ENCODE assay signal across 18 mouse cellular contexts in the genomic region with DNA sequence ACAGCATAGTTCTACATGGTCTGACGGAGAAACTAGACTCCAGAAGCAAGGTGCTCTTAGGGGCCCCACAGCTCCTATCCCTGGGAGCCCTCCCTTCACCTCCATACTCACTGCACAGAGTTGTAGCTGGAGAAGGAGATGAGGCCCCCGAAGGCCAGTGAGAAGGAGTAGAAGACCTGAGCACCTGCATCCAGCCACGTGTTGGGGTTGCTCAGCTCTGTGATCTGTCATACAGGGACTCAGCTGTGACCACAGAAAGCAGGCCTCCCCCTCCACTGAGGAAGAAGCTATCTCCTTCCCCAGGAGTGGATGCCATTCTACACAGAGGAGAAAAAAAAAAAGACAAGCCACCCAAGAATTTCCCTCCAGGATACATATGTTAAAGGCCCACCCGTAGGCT. TPM values are rescaled to one million over a fixed set of nuclear protein-coding genes. Genes with fewer than 3 reads are reported as not detected.
DNase-seq lines count a peak whose midpoint lies in the region.
"Had no signal": no experiment of that assay in that cellular context is flagged by ENCODE, and none has a peak within 500 bp of the region (broad histone marks: within the 10 kb centered on the region; RNA-seq: fewer than 3 reads in every experiment).

No protein-coding gene starts in this region.

- peak; percentile 66 to 82 for DNase-seq in thymus, adult 18-20 months
- DNase-seq in thymus, postnatal 10 days (ENCODE audit: low spot score in 2 of 2), result peak; percentile 69 to 80
- DNase-seq in thymus, postnatal 36 days, result peak; percentile 68 to 84
- no peak for DNase-seq in ovary, postnatal 36 days (ENCODE audit: low spot score)
- no peak for DNase-seq in Muller cell, postnatal 12 days (ENCODE audit: inconsistent ontology term)
- no peak for DNase-seq in gastrocnemius, postnatal 25 days
- DNase-seq: adrenal gland, adult 2 months; adrenal gland, postnatal 14 days; B cell, adult 2 months; cerebellum, adult 11 months; cerebellum, adult 2 months; cerebellum, postnatal 10 days; gastrocnemius, adult 2 months; gastrocnemius, postnatal 14 days; heart, adult 18-20 months; heart, postnatal 10 days; heart, postnatal 36 days had no signal

RNA-seq across cellular contexts. Expression of gene Slc6a18, which starts 11.1 kb away (rescaled TPM):
- under 1 TPM in 1 of 2 experiments, not detected in 1; 0.49 TPM for total RNA-seq in gastrocnemius, postnatal 25 days (2021)
- total RNA-seq: adrenal gland, adult 2 months; adrenal gland, postnatal 14 days; gastrocnemius, adult 2 months; heart, adult 18-20 months; heart, postnatal 10 days; heart, postnatal 36 days; MEL had no signal

RNA-seq across cellular contexts. Expression of gene Slc6a19, which starts 15.7 kb away (rescaled TPM):
- under 1 TPM in 1 of 2 experiments, not detected in 1; 0.70 TPM for total RNA-seq in gastrocnemius, postnatal 25 days (2021)
- total RNA-seq: gastrocnemius, adult 2 months; heart, postnatal 36 days; MEL had no signal

RNA-seq across cellular contexts. Expression of gene Slc12a7, which starts 44.0 kb away (rescaled TPM):
- total RNA-seq in gastrocnemius, postnatal 25 days (2021), result 1 to 10 TPM; 3.6 to 8.0 TPM

Comparison
In these comparisons a context has a peak if more than half of its experiments do, and no peak if none do; other contexts are left out.
1. DNase-seq: peak in thymus, adult 18-20 months (2 of 2), thymus, postnatal 10 days (2 of 2) and thymus, postnatal 36 days (2 of 2); none in ovary, postnatal 36 days (single experiment), Muller cell, postnatal 12 days (single experiment) and gastrocnemius, postnatal 25 days (single experiment).